Comparison of ENCODE assay signal across 11 mouse cellular contexts in genomic region chr10:25372510-25373148, GRCm38 (mm10). TPM values are rescaled to one million over a fixed set of nuclear protein-coding genes. Genes with fewer than 3 reads are reported as not detected.
DNase-seq lines count a peak whose midpoint lies in the region; ATAC-seq and TF ChIP-seq lines count a peak whose summit lies in the region.
"Had no signal": no experiment of that assay in that cellular context is flagged by ENCODE, and none has a peak within 500 bp of the region (broad histone marks: within the 10 kb centered on the region; RNA-seq: fewer than 3 reads in every experiment).

No protein-coding gene starts in this region.

- TF ChIP-seq EP300 in heart, postnatal 0 days (IDR thresholded peaks at IDR 0.05; ENCODE audit: low read depth): no peak

- TF ChIP-seq CTCF in midbrain, postnatal 0 days (IDR thresholded peaks at IDR 0.05): no peak
- TF ChIP-seq CTCF in heart, postnatal 0 days (IDR thresholded peaks at IDR 0.05; ENCODE audit: low read depth): no peak

- H3K27me3 ChIP-seq in midbrain, embryonic 14.5 days (ENCODE audit: control insufficient read depth, insufficient read depth, low read length): no peaks in the 10 kb centered on the region
- no peaks in the 10 kb centered on the region for H3K27me3 ChIP-seq in midbrain, postnatal 0 days (ENCODE audit: insufficient read depth, low read length)
- no peaks in the 10 kb centered on the region for H3K27me3 ChIP-seq in heart, postnatal 0 days (ENCODE audit: control insufficient read depth, insufficient read depth, low read length)

- peak; percentile 93 for DNase-seq in heart, adult 11 months
- DNase-seq in heart, postnatal 25 days (ENCODE audit: low spot score): no peak
- peak; percentile 26 for DNase-seq in midbrain, embryonic 14.5 days
- no peak for DNase-seq in midbrain, postnatal 0 days (ENCODE audit: low spot score)
- DNase-seq in heart, postnatal 0 days (ENCODE audit: low spot score): no peak
- DNase-seq in spleen, adult 18-20 months: no peak
- DNase-seq in testis, postnatal 14 days (ENCODE audit: low spot score): no peak
- DNase-seq in urinary bladder, postnatal 4 days (ENCODE audit: low spot score in 2 of 2): no peak
- DNase-seq: adrenal gland, postnatal 25 days; retina, postnatal 1 day had no signal

- H3K4me1 ChIP-seq in midbrain, embryonic 14.5 days (ENCODE audit: control insufficient read depth, insufficient read depth, low read length): 0 out of 2 replicates have a peak, but pooled peaks cover 3% of the 10 kb centered on the region
- H3K4me1 ChIP-seq in midbrain, postnatal 0 days (ENCODE audit: insufficient read depth, low read length): no peaks in the 10 kb centered on the region; the same call in 1 of the 2 replicates
- H3K4me1 ChIP-seq in heart, postnatal 0 days (ENCODE audit: control insufficient read depth, insufficient read depth): peaks cover 27% of the 10 kb centered on the region

- H3K4me2 ChIP-seq in midbrain, embryonic 14.5 days (ENCODE audit: low read length): no peak overlapping the region
- no peak overlapping the region for H3K4me2 ChIP-seq in midbrain, postnatal 0 days (ENCODE audit: low read depth, low read length, poor library complexity, severe bottlenecking)
- peak overlapping the region; percentile 16; the same call in 1 of the 2 replicates for H3K4me2 ChIP-seq in heart, postnatal 0 days (ENCODE audit: low read depth, low read length)

- 41% methylated on average over 10 of the region's 10 CpGs for WGBS in midbrain, embryonic 14.5 days
- 39% methylated on average over 10 of the region's 10 CpGs for WGBS in midbrain, postnatal 0 days
- 33% methylated on average over 10 of the region's 10 CpGs for WGBS in heart, postnatal 0 days

- ATAC-seq in midbrain, embryonic 14.5 days (ENCODE audit: low FRiP score, low TSS enrichment): no peak
- no peak for ATAC-seq in midbrain, postnatal 0 days (ENCODE audit: low FRiP score)
- no peak for ATAC-seq in heart, postnatal 0 days (ENCODE audit: insufficient read depth, low read depth)

- H3K27ac ChIP-seq in midbrain, embryonic 14.5 days (replicated peaks; ENCODE audit: low read depth, low read length): no peak overlapping the region
- H3K27ac ChIP-seq in midbrain, postnatal 0 days (ENCODE audit: low read depth, low read length): no peak overlapping the region
- H3K27ac ChIP-seq in heart, postnatal 0 days (ENCODE audit: low read depth): no peak overlapping the region
- H3K27ac ChIP-seq: left cerebral cortex, adult 2 months had no signal

- H3K4me3 ChIP-seq in midbrain, embryonic 14.5 days (replicated peaks; ENCODE audit: low read depth, low read length): no peak overlapping the region
- no peak overlapping the region for H3K4me3 ChIP-seq in midbrain, postnatal 0 days (ENCODE audit: low read depth, low read length)
- H3K4me3 ChIP-seq in heart, postnatal 0 days (ENCODE audit: low read depth, low read length): no peak overlapping the region
- H3K4me3 ChIP-seq: left cerebral cortex, adult 2 months had no signal

- H3K9ac ChIP-seq in midbrain, embryonic 14.5 days (replicated peaks; ENCODE audit: low read length): no peak overlapping the region
- no peak overlapping the region for H3K9ac ChIP-seq in midbrain, postnatal 0 days (replicated peaks; ENCODE audit: low read length, poor library complexity, severe bottlenecking)
- no peak overlapping the region for H3K9ac ChIP-seq in heart, postnatal 0 days (replicated peaks; ENCODE audit: low read depth, low read length)

- no peaks in the 10 kb centered on the region for H3K36me3 ChIP-seq in midbrain, embryonic 14.5 days (ENCODE audit: control insufficient read depth, insufficient read depth, low read length)
- no peaks in the 10 kb centered on the region for H3K36me3 ChIP-seq in midbrain, postnatal 0 days (ENCODE audit: insufficient read depth, low read length)
- 0 out of 2 replicates have a peak, but pooled peaks cover 6% of the 10 kb centered on the region for H3K36me3 ChIP-seq in heart, postnatal 0 days (replicated peaks; ENCODE audit: control insufficient read depth, insufficient read depth, low read length)

- no peaks in the 10 kb centered on the region for H3K9me3 ChIP-seq in midbrain, embryonic 14.5 days (ENCODE audit: control insufficient read depth, low read length)
- H3K9me3 ChIP-seq in midbrain, postnatal 0 days (ENCODE audit: low read length): no peaks in the 10 kb centered on the region
- no peaks in the 10 kb centered on the region for H3K9me3 ChIP-seq in heart, postnatal 0 days (replicated peaks; ENCODE audit: control insufficient read depth, low read length)

- intact Hi-C loops in heart, postnatal 25 days (cut with DNase I): no loop called here

RNA-seq across cellular contexts. Expression of gene Epb41l2, which starts 13.0 kb away (rescaled TPM):
- total RNA-seq in heart, postnatal 25 days (2021): 10 to 100 TPM; 53.9 to 60.5 TPM
- polyA plus RNA-seq in midbrain, embryonic 14.5 days (2014; fragmentation: Nextera tagmentation; extraction: Ambion mirVana): 19.0 and 23.6 TPM in 2 replicates
- 51.7 and 58.9 TPM in 2 replicates for total RNA-seq in midbrain, postnatal 0 days (2014; rRNA removed)
- polyA plus RNA-seq in midbrain, postnatal 0 days (2015; fragmentation: Nextera tagmentation; extraction: Ambion mirVana): 21.8 and 22.0 TPM in 2 replicates
- total RNA-seq in heart, postnatal 0 days (2014; rRNA removed; ENCODE audit: low replicate concordance): 34.6 and 50.1 TPM in 2 replicates
- 21.6 and 25.5 TPM in 2 replicates for polyA plus RNA-seq in heart, postnatal 0 days (2015; fragmentation: Nextera tagmentation; extraction: Ambion mirVana)

Comparison
In these comparisons a context has a peak if more than half of its experiments do, and no peak if none do; other contexts are left out.
1. DNase-seq: peak in heart, adult 11 months (single experiment) and midbrain, embryonic 14.5 days (single experiment); none in heart, postnatal 25 days (single experiment), midbrain, postnatal 0 days (single experiment), heart, postnatal 0 days (single experiment), spleen, adult 18-20 months (0 of 2), testis, postnatal 14 days (single experiment) and urinary bladder, postnatal 4 days (0 of 2).